Mouse (Mus musculus): ENCODE results near the gene Fos.
"Not testable (repeated sequence)": the region's sequence is repeated elsewhere in the genome, so short reads cannot be mapped to it uniquely, and the experiment has no call there.

The Fos gene

GRCm38 (mm10) chr12:85523421-85524192 is 49.9 kb downstream of the Fos start:
- DNase-seq (ENCODE audit: low spot score in 2 of 2): no peak

GRCm38 (mm10) chr12:85524193-85524858 is 50.6 kb downstream of the Fos start:
- no peak for DNase-seq (ENCODE audit: low spot score in 2 of 2)

GRCm38 (mm10) chr12:85524859-85525495 is 51.3 kb downstream of the Fos start:
- DNase-seq (ENCODE audit: low spot score in 2 of 2): not testable (repeated sequence)
